Mouse (Mus musculus): ENCODE results near the gene Tmem163.
A peak's percentile ranks its signal among the peaks of the same experiment; 100 is the strongest.

Tmem163 gene

DNA sequence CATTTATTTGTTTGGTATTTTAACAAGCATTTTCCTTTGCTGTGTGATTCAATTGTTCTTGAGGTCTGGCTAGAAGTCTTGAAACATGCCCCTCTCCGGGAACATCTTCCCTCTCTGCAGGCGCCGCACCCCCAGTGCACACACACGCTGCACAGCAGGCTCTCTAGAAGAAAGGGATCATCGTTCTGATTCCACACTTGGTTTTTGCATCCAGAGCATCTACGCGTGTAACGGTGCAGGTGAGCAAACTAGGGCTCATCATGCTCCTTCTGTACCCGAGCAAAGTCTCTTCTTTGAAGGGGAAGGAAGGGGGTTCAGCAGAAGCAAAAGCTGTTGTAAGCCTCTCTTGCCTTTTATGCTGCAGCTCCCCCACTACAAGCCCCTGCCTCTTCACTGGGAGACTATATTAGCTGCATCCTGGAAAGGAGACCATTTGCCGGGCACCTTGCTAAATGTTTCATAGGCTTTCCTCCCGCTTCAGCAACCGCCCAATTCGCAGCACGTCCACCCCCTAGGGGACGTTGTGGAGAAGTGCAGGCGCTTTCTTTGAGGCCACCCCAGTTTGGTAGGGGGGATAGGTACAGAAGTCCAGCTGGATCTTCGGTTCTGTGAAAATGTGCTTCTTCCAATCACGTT lies at the start of gene Tmem163:
Tmem163 (minus strand) TSS at position 51 of the 636 bp plus-strand sequence.
- DNase-seq, result peak; percentile 64

DNA sequence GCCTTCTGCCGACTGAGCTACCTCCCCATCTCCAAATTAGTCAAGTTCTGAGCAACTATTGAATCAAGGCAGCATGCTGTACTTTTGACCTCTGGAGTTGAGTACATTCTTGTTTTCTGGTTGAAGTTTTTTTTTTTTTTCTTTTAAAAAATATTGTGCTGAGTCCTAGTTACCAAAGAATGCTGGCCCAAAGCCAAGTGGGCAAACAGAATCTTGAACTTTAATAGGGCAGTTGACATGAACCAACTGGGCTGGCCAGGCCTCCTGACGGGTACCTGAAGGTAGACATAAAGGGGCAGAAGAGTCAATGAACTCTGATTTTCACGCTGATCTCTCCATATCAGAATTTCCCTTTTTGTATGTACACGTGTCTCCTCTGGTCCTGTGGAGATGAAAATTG lies 49.7 kb upstream of the Tmem163 start, which contains the start of gene Acmsd:
Acmsd (plus strand) TSS at position 318 of the 400 bp plus-strand sequence.
- DNase-seq, result no peak

DNA sequence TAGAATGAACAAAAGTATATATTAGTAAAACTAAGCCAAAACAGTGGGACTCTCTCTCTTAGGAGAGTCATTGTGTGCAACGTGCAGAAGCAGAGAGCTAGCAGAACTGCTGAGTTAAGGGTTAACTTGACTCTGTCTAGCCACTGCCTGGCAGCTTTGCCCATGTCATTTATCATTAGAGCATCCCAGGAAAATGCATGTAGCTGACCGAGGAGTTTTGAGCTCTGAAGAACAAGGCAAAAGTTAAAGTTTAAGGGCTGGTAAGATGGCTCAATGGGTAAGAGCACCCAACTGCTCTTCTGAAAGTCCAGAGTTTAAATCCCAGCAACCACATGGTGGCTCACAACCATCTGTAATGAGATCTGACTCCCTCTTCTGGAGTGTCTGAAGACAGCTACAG lies 44.2 kb upstream of the Tmem163 start:
- DNase-seq, result no peak

DNA sequence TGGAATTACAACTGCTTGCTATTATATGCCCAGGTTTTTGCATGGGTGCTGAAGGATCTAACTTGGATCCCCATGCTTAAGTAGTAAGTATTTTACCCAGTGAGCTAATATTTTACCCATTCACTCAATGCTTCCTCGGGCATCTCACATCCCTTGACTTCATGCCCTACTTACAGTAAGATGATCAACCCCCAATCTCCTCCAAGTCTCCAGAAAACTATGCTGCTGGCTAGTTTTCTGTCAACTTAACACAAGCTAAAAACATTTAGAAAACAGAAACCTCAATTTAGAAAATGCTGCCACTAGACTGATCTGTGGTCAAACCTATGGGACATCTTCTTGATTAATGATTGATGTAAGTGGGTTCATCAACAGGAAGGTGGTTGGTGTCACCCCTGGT lies 38.9 kb upstream of the Tmem163 start:
- no peak for DNase-seq

DNA sequence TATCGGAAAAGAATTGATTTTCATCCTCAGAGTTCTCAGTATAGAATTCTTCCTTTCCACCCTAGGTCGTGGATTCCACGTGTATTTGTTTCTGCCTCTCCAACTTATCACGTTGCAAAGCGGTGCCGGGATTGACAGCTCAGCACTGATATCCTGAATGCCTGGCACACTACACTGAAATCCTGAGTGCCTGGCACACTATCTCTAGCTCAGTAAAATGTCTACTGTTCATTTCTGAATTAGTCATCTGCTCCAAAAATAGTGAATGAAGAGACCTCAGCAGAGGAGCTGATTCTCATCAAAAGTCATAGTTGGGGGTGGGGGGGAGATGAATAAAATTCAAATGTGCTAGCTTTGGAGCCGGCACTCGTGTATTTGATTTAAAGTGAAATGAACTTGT lies 37.1 kb upstream of the Tmem163 start:
- no peak for DNase-seq

DNA sequence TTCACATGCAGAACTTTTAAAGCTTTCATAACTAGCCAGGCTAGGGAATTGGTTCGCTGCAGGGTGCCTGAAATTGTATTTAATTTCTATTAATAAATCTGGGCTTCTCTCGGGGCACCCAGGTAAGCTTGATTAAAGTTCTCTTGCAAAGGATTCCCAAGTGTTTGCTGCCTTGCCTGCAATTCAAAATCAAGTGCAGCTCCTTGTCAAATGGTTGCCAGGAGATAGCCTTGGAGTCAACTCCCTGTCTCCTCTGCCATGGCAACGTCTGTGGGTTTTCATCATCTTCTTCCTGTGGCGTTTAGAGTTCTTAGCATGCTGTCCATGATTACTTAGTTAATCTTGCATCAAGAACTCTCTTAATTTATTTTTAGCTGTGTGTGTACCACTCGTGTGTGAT lies 26.9 kb upstream of the Tmem163 start:
- DNase-seq, result no peak

DNA sequence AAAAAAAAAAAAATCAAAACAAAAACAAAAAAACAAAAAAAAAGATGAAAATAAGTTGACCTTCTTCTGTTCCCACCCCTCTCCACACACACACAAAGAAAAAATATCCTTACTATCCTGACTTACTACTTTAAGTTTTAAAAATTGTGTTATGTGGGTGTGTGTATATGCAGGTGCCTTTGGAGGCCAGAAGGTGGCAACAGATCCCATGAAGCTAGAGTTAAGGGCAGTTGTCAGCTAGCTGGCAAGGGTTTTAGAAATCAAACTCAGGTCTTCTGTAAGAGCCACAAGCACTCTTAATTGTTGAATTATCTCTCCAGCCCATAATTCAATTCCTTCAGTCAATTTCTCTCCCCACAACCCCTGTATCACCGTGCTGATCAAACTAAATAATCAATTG lies 22.8 kb upstream of the Tmem163 start:
- no peak for DNase-seq

DNA sequence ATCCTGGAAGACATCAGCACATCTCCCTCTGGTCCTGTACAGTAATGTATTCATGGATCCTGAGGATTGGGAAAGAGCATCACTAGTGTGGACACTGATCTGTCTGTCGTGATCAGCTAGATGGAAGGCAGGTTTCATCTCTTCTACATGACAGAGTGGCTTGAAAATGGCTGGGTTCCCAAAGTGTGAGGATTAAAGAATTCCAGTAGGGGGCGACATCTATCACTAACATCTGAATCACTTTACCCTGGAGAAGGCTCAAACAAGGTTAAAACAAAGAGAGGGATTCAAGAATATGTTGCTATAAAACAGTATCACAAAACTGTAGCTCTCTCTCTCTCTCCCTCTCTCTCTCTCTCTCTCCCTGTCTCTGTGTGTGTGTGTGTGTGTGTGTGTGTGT lies 17.2 kb upstream of the Tmem163 start:
- no peak for DNase-seq

DNA sequence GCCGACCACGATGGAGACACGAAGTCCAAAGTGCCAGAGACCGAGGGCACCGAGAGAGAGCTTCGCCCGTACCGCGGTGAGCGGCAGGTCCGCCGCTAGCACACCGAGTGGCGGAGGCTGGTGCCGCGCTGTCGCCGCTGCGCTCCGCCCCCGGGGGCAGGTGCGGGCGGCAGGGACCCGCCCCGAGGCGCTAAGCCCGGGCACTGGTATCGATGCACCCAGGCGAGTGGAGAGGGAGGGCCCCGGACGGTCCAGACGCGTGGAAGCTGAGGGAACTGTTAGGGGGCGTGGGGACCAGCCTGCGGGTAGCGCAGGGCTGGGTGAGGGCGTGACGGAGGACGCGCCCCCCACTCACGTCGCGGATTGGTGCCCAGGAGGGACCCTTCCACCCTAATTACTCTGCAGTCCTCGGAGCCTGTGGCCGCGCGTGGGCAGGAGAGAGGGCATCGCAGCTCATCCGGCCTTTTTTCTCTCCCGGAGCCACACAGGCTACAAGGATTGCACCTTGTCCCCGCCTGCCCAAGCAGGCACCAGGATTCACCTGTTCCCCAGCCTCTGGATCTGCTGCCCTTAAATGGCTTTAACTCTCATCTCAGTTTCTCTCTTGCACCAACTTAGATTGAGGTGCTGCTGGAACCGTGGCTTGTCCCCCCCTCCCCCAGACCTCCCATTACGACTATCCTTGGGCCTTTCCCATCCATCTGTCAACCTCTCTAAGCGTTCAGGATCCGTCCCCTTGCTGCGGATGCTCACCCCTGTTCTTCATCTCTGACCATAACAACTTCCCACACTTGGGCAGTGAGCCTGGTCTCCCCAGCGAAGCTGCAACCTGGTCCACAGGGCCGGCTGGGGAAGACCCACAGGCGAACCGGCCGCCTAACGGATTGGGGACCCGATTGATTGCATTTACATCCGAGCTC lies 1.4 kb downstream of the Tmem163 start:
- DNase-seq, result peak; percentile 46

DNA sequence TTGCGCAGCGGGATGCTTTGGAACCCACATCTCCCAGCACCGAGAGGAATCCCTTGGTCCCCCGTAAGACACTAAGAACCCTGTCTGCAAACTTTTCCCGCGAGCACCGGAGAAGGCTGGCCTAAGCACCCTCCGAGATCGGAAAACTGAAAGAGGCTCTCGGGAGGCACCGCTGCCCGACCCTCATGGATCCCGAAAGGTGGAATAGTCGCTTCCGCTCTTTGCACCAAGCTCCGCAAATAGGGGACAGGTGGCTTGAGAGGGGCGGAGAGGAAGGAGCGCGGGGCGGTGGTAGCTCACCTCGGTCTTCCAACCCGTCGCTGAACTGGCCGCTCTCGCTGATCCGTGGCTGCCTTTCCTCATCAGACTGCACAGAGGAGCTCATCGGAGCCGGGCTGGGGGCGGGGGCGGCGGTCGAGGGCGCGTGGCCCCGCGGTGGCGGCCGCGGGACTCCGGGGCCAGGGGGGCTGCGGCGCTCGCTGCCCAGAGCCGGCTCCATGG lies 2.2 kb downstream of the Tmem163 start:
- DNase-seq, result peak; percentile 25

DNA sequence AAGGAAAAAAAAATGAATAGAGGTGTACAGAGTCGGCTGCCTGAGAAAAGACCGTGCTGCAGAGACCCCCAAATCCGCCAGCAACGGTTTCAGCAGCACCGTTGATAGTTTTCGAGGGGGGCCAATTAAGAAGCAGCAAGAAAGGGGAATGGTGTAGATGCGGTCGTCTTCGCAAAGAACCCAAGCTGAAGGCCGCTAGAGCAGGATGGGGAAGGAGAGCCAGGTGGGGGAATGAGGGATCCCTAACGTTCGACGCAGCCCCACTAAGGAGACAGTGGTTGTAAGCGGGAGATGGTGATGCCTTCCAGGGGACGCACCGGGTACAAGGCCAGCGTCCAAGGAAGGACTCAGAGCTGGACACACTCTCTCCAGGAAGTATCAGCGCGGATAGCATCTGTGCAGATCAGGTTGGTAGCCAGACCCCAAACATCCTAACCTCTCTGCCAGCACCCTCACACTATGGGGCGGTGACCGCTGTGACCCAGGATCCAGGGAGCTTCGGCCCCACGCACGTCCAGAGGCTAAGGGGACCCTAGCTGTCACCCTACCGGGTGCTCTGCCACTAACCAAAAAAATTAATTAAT lies 2.7 kb downstream of the Tmem163 start:
- DNase-seq, result no peak

DNA sequence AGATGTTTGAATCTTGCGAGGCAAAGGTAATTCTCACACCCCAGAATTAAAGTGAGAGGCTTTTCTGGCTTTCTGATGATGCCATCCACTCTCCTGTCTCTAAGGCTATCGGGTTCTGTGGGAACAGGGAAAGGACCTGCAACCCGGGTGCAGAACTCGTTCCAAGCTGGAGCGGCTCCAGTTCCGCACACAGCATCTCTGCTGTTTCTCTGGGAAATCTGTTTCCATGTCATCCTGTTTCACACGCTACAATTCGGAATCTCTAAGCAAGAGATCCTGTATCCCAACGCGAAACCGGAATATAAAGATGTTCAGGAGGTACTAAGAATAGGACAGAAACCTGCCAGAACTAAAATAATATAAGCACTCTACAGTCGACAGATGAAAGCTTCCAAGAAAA lies 3.2 kb downstream of the Tmem163 start:
- no peak for DNase-seq

DNA sequence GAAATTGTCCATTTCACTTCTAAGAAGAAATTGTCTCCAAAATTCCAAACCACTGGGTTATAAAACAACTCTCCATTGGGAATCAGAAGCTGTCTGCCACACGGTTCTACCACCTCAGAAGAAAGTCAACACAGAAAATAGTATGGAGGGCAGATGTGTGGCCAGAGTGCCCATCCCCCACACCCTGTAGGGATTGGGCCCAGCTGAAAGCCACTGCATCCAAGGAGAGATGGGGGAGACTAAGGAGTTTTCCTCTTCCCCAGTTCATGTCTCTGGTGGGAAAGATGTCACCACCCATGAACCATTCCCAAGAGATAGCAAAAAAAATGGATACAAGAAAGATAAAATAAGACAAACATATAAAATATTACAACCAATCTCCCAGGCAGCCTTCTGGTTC lies 4.1 kb downstream of the Tmem163 start:
- no peak for DNase-seq

DNA sequence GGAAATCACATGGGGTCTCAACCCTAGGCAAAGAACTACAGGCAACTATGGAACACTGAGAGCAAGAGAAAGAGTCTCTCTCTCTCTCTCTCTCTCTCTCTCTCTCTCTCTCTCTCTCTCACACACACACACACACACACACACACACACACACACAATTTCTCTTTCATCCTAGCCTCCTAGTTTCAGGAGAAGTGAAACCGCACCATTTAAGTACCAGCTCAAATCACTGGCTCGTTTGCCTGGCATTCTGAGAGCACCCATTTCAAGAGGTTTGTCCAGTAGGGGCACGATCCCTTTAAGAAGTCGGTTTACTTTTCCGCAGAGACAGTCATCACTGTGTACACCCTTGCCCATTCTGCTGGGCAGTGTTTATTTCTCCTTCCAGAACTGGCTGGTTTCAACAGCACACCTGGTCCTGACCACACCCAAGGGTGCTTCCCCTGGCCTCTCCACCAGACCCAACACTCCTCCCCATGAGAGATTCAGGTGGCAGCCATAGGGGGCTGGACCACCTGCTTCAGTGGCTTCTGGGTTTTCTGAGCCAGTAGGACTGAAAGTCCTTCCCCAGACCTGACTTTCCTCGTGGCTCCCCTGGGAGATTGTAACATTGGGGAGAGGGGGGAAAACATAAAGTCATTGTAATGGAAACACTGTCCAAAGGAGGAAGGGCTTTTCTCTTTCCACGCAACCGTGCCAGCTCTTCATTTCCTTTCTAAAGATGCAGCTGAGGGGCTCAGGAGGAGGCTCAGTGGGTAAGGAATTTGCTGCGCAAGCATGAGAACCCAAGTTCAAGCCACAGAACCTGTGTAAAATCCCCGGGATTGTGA lies 5.9 kb downstream of the Tmem163 start:
- DNase-seq, result no peak

DNA sequence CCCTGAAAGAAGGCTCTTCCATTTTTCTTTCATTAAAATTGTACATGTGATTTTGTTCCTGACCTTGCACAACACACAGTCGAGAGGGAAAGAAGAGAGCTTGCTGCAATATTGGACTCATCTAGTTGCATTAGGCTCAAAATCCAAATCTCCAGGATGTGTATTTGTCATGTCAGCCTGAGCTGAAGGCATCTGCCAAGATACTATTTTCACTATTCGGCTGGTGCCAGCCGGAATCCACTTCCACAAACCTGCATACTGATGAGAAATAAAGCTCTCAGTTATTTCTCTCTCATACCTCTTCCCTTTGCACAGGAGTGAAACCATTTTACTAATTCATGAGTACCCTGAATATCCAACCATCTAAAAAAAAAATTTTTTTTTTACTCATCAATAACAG lies 11.2 kb downstream of the Tmem163 start:
- no peak for DNase-seq

DNA sequence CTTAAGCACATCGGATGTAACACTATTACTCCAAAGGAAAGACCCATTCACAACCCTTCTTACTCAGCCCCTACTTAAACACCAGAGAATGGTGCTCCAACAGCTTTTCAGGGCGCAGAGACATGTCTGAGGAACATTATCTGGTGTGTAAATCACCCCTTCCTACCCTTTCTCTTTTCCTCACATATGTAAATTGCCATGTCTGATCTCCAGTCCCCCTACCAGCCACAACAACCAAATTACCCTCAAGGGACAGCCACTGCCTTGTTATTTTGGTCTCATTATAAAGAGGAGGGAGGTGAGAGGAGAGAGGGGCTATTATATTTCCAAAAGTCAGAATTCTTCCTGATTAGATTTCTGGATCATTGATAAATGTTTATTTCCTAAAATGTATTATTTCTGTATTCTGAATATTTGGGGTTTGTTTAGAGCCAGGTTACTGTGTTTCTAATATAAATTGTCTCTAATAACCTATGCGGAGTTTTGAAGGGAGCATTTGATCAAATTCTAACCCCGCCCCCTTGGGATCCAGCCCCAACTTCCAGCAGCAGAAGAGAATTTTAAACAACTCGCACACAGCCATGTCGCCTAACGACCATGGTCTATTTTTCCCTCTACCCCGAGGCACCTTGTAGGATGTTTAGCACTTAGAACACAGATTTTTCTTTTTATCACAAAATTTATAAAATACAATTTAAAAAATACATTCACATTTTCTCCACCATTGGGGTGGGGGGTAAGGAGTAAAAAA lies 12.1 kb downstream of the Tmem163 start:
- no peak for DNase-seq

DNA sequence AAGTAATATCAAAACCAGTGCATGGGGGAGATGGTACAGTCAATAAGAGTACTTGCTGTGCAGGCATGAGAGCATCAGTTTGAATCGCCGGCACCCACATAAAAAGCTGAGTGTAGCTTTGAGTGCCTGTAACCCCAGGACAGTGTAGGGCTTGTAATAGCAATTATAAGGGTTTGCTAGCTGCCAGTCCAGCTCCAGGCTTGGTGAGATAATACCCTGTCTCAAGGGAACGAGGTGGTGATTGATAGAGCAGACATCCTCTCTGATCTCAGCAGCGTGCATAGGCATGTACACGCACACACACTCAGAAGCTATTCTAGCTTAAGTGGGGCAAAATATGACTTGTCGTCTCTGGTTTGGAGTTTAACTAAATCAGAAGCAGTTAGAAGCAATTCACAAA lies 13.1 kb downstream of the Tmem163 start:
- no peak for DNase-seq

DNA sequence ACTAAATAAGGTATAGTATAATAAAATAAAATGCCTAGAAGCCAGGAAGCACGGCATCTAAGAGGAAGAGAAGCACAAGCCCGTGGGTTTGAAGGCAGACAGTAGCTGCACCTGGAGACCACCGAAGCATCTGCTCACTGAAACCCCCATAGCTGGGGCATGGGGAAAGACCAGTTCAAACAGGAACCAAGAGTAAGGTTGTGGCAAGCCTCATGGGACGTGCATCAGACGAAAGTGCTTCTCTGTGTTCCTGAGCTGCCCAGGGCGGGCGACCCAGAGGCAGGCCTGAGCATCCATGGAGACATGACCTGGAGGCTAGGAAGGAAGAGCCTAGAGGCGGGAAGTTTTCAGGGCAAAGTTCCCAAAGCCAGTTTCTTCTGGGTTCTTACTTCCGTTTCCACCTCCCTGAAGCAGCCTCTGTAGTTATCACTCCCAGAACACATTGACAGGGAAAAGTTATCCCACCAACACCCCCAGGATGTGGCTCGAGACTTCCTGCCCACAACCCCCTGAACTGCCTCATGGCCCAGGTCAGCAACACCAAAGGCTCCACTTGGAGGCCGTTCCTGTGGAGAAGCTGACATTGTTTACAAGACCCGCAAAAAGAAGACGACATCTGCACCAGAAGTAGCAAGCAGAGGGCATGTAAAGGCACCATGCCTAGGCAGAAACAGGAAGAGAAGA lies 16.8 kb downstream of the Tmem163 start:
- peak; percentile 26 for DNase-seq

DNA sequence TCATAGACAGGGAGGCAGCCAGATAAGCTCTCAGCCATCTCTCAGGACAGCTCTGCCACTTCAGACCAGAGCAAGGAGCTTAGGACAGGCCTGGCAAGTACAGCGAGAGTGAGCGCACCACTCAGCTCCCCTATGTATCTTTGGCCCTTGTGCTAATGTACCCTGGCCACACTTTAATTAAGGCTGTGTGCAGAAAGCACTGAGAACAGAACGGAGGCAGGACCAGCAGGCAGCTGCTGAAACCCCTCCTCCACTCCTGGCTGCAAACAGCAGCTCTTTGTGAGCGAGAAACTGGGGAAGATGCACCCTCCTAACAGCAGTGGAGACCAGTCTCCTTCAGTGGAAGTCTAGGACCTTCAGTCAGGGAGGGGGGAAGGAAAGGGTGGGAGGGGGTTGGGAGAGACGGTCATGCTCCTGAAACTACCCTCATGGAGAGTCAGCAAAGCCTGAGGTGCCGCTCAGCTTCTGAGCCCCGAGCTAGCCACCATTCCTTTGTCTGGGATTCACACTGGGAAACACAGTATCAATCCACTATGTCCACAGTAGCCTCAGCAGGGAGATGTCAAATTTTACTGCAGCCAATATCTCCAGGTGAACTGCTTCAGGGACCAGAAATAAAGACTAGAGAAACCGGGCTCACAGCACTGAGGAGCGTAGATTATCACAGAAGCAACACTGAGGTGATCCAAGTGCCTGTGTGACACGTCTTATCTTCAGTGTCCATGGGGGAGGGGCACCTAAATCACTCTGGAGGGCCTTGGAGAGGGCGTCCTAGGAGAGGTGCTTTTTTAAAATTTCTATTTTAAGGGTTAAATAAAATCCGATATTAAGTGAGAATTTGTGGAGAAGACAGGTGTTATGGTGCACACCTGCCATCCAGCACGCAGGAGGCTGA lies 18.0 kb downstream of the Tmem163 start:
- DNase-seq, result no peak

DNA sequence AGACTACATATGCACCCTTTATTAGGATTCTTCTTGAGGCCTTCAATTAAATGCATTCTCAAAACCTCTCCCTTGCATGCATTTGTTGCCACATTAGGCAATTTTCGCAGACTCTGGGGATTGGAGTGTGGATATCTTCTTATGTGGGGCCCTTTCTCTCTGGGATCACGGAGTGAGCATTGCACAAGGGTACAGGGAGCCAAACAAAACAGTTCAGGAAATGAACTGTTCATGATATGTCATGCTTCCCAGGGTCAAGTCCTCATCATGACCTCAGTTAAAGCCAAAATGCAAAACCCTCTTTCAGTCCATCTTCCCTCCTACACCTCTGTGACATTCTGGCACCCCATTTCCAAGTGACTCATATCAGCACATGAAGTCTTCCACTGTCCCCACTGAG lies 27.8 kb downstream of the Tmem163 start:
- DNase-seq, result no peak
